Mouse (Mus musculus) lung, postnatal 14 days (tissue): ENCODE data around the gene Rnf17.

Source experiments
- DNase-seq: peaks from one replicate; pipeline ENCODE4 v3.0.0; 2021

The Rnf17 gene

DNA sequence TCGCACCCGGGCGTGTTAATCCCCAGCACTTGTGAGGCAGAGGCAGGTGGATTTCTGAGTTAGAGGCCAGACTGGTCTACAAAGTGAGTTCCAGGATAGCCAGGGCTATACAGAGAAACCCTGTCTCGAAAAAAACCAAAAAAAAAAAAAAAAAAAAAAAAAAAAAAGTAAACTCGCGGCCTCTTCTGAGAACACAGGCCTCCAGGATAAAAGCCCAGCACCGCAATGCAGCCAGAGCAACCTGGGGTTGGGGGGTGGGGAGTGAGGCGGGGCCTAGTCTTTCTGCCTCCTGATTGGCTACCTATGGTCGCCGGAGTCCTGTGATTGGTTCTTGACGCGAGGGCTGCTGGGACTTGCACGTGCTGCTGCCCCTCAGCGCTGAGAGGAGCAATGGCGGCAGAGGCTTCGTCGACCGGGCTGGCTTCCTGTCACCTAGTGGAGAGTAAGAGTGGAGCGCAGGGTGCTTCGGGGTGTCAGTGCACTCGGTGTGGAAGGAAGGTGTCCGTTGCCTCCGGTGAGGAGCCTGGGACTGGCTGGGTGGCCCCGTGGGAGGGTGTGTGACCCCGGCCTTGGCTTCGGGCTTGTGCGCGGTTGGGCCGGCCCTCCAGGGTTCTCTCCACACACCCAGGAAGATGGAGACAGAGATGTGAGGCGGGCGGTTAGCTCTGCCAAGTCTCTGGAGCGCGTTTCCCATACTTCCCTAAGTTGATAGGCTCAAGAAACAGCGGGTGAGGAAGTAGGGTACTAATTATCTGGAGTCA, at the start of gene Rnf17:
Gene Rnf17 (plus strand): TSS at position 271 of the 761 bp plus-strand sequence.
- no peak for DNase-seq

DNA sequence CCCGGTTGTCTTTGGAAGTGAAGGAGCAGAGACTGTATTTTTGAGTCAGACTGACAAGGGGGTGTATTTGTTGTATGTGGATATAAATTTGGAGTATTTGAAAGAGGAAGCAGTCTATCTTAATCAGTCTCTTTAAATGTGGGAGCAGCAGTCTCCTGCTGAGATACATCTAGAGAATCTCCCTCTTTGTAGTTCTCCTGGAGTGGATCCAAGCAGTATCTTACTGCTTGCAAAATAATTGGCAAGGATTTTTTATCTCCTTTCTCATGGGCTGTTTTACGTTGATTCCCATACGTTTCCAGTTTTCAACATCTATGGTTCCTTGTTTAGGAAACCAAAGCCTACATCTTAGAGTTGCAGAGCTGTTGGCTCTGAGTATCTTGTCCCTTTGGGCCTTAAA, 47.6 kb upstream of the Rnf17 start:
- DNase-seq: no peak

DNA sequence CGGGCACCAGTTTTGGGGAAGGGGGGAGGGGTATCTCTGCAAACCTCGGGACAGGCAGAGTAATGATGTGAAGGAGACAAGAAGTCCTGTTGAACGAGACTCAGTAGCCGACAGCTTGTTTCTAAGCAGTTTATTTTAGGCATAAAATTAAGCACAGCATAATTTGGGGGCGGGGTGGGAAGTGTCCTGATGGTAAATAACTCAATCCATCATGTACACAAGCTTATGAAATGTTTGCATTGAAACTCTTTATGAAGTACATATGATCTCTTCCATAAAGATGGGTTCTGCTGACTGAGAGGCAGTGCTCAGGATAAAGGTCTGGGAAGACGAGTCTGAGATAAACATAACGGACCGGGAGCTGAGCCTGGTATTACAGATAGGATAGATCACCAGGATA, 47.0 kb upstream of the Rnf17 start:
- no peak for DNase-seq

DNA sequence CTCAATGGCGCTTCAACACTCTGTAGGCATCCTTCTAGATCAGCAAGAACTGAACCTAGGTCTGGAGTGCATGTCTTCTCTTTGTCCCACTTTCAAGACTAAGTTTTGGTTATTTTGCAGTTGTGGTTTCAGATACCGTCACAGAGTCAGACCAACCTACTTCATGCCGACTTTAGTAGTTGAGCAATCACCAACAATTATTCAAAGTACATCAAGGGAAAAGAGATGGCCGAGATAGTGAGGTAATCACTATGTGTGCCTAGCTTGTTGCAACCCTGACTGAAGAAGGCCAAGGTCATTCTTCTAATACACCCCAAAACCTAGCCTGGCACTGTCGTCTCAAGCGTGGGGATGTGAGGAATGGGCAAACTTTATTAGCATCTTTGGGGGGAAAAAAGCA, 46.2 kb upstream of the Rnf17 start:
- no peak for DNase-seq

DNA sequence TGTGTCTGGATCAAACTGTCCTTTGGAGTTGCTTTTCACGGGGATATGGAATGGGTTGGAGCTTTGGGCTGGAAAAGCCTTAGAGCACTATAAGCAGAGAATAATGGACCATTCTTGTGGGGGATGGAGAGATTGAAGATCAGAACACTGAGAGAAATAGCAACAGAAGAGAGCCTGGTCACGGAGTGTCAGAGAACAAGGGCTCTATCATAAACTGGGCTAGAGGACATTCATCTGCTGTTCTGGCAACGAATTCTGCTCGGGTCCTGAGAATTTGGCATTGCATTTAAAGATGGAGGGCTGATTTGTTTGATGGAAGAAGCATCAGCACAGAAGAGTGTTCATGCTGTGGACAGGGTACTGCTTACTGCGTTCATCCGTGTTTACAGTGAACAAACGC, 44.0 kb upstream of the Rnf17 start:
- DNase-seq: no peak

DNA sequence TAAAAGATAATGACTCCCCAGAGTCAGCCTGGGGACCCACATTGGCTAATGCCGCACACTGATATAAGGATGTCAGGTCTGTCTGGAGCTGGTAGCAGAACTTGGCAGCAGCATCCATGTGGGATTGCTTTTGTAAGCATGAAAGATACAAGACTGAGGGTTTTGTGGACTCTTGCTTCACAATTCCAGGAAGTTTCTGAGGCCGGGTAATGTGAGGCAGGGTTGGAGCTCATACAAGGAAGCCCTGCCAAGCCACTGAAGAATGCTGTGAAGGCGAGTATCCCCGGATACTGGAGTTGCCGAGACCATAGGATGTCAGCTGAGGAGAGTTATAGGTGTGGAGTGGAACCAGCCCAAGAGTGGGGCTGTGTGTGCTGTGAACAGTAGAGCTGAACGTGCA, 43.2 kb upstream of the Rnf17 start:
- DNase-seq: no peak

DNA sequence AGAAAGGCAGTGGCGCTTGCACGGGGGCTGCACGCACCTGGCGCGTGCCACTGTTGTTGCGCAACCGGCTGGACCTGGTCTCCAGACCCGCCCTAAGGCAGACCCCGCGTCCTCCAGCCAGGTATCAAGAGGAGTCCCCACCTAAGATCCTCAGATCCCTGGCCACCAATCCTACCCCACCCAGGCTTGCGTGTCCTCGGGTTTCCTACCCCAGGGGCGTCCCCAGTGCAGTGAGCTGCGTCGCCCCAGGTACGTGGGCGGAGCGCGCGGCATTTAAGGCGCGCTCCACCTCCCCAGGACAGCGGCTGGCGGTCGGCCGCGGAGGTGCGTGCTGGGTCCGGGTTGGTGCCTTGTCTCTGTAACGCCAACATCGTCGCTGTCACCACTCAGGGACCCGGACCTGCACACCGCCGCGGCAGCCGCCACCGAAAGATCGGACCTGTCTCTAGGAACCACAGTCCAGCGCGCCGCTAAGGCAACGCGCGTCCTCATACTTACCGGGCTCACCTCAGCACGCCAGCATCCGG, 37.6 kb upstream of the Rnf17 start, which contains the start of gene Atp12a:
Gene Atp12a (plus strand): TSS at position 358 of the 527 bp plus-strand sequence.
- DNase-seq: no peak

DNA sequence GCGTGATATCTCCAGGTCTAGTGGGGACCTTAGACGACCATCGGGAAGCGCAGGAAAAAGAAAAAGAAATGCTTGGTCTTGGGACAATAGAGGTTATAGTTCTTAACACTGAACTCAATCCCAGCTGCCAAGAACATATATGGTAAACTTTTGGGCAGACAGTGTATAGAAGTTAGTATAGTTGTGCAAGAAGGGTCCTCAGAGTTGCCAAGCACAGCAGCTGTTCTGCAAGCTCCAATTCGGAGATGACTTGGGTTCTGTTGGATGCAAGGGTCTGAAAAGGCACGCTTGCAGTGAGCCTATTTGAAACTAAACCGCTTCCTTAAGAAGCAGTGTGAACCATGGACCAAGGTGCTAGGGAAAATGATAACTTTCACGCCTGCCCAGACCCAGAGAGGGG, 37.1 kb upstream of the Rnf17 start:
- no peak for DNase-seq

DNA sequence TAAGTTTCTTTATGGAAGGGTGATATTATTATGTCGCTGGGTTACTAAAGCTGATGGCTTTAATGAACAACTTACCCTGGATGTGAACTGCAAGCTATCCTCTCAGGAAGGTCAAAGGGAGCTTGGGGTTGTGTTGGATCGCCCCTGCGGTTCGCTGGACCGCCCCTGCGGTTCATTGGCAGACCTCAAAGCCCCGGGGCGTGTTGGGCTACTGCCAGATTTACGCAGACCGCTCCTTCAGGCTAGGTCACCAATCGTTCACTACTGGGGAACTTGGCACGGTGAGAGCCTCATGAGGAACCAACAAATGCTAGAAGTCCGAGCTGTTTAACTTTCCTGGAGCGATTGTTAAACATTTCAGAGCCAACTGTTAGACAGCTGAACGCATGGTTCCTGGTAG, 35.7 kb upstream of the Rnf17 start:
- peak; percentile 15 for DNase-seq

DNA sequence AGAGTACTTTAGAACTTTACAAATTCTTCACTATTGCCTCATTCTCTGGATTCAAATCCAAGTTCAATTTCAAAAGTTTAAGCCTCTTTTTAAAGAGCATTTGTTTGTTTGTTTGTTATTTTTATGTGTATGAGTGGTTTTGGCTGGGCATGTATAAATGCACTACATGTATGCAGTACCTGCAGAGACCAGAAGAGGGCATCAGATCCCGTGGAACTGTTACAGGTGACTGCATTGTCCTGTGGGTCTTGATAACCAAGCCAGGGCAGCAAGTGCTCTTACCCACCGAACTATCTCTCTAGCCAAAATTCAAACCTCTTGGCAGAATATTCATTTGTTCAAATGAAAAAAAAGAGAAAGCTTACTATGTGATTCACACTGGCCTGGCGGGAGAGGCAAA, 33.5 kb upstream of the Rnf17 start:
- peak; percentile 28 for DNase-seq

DNA sequence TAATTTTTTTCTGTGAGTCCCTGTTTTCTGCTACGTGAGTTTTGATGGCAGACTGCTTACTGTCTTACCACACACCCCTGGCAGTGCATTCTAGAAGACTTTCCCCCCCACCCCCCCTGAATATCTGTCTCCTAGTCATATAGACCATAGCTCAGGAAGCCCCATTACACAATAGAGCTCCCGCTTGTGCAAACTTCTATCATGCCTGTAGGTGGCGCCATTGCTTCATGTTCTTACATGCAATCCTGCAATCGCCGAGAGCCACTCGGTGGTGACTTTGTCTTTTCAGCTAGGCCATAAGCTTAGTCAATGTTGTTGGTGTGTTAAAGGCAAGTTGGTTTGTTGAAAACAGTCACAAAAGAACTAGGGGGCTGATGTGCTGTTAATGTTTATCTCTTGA, 26.6 kb upstream of the Rnf17 start:
- peak; percentile 88 for DNase-seq

DNA sequence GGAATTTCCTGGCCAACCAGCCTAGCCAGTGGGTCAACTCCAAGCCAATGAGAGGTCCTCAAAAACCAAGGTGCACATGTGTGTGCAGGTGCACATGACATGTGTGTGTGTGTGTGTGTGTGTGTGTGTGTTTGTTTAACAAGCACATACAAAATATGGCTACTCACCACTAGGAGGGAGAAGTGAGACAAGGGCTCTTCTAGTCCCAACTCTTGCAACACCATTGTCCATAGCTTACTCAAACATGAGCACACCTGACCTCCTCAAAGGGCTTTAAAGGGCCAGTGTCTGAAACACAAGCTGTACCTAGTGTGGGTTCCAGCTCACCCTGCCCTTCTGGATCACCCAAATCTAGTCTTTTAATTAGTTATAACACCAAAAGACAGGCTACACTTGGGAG, 24.6 kb upstream of the Rnf17 start:
- DNase-seq: no peak

DNA sequence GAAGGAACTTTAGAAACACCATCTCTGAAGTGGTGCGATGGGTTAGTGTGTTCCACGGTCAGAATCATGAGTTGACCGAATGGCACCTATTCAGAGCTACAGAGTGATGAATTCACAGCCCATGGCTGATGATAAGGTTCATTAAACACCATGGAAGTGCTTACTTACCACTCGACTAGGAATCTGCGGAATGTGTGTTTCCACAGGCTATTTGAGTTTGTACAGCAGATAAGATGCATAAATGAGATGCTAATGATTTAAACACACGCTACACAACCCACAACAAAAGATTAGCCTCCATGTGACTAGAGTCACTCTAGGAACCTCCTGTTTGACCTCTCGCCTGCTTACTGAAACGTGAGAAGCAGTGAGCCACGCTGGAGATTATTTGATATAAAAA, 23.0 kb upstream of the Rnf17 start:
- no peak for DNase-seq

DNA sequence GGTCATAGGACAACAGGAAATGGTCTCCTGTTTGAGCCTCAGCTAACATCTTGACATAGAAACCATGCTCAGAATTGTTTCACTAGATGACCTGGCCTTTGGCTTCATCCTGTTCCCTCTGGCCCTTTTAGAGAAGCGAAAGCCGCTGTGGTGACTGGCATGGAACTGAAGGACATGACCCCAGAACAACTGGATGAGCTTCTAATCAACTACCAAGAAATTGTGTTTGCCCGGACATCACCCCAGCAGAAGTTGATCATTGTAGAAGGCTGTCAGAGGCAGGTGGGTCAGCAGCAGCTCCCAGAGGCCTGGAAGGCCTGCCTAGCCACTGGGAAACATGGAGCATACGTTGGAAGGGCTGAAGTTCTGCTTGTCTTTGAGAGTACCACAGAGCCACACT, 20.0 kb upstream of the Rnf17 start:
- DNase-seq: no peak

DNA sequence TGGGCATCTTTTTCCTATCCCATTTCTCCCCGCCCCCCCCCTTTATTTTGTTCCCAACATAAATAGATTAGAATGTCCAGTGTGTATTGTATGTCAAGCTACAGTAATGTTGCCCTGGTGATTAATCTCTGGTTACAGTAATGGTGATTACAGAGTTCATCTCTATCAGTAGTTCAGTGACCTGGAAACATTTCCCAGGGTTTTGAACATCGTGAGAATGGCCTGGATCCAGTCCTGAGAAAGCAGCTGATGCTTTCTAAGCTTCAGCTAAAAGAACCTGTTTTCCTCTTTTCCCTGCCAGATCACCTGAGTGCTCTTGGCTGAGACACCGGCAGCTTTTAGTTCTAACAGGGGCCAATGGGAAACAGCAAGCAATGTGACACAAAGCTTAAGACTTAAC, 12.1 kb upstream of the Rnf17 start:
- DNase-seq: no peak

DNA sequence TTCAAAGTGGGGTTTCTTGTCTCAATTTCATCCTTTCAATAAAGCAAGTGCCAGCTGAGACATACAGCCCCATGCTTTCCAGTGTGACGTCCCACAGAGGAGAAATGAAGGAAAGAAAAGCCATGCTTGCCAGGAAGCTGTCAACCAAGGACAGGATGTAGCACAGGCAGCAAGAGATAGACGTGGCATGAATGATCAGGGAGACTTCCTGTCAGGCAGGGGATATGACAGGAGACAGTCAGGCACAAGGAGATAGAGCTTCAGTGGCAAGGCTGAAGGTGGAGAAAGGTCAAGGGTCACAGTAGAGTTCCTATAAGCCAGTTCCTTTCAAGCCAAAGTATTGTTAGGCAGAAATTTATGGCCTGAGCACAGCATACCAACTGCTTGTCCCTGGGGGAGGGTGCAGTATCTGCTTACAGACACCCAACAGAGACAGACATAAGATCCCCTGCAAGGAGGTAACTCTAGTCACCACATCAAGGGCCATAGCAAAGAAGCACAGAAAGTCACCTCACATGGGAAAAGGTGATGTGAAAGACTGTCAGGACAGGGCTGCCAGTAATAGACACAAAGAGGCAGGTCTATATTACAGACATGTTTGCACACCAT, 8.6 kb upstream of the Rnf17 start:
- DNase-seq: no peak

DNA sequence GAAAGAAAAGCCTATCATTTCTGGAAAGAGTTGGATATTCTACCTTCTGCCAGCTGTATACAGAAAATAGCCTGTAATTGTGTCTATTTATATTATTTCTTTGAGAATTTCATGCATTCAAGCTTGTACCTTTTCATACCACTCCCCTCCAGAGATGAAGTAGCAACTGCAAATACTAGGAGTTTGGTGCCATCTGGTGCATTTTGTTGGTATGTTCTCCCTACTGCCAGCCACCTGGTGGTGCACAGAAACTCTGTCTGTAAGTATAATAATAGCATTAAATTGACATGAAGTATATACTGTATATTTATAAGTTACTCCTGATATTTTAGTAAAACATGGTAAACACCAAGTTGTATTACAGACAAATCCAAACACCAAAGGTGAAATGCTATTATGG, 4.4 kb upstream of the Rnf17 start:
- DNase-seq: peak; percentile 42

DNA sequence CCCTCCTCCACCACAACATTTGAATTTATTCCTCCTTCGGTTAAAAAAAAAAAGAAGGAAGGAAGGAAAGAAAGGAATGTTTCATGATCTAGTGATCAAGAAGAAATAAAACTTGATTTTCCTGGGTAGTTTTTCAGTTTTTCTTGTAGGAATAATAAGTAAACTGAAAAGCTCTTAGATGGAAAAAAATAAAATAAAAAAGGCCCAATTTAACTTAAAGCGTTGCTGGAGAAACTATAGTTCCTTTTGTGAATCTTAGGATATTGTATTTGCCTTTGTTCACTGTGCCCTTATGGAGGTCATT, 643 bp downstream of the Rnf17 start:
- DNase-seq: no peak

DNA sequence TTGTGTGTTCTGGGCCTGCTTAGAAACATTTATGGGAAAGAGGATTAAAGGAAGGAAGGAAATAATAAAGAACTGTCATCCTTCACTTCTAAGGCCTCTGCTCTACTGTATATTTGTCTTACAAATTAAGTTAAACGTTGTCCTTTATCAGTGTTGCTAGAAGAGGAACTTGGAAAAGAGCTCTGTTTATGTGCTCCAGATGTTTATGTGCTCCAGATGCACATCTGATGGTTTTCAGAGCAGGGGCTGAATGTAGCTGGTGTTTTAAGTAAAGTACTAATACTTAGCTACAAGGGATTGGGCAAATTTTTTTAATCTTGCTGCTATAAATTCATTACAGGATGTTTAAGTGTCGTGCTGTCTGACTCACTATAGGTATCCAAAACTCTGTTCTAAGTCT, 59.7 kb downstream of the Rnf17 start:
- DNase-seq: no peak

DNA sequence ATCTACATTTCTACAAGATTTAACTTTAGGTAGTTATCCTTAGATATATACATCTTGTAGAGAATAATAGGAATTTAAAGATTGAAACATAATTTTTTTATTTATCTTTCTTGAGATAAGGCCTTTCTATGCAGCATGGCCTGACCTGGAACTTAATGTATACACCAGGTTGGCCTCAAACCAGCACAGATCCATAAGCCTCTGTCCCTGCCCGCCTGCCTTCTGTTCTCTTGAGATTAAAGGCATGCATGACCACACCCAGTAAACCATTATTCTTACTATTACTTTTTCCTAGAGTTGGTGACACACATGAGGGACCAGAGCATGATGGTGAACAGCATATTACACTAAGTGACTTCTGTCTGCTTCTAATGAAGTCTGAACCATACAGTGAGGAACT, 60.3 kb downstream of the Rnf17 start:
- DNase-seq: no peak

DNA sequence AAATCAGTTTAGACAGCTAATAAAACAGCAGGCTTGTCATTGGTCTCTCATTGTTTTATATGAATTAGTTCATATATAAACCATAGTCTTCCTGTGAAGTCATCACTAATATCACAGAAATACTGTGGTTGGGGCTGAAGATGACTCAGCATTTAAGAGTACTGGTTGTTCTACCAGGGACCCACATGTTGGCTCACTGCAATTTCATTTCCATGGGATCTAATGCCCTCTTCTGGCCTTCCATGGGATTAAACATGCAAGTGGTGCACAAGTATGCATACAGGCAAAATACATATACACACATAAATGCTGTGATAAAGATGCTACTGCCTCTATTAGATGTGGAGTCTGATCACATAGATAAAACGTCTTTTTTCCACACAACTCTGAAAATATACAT, 65.8 kb downstream of the Rnf17 start:
- peak; percentile 7 for DNase-seq

DNA sequence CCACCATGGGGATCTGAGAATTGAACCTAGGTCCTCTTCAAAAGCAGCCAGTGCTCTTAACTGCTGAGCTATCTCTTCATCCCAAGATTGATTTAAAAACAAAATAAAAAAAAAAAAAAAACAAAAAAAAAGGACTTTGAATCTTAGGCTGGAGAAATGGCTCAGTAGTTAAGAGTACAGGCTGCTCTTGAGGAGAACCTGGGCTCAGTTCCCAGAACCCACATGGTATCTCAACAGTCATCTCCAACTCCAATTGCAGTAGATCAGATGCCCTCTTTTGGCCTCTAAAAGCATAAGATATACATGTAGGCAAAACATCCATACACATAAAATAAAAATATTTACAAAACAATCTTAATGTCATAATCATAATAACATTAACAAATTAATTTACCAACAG, 87.4 kb downstream of the Rnf17 start:
- no peak for DNase-seq

DNA sequence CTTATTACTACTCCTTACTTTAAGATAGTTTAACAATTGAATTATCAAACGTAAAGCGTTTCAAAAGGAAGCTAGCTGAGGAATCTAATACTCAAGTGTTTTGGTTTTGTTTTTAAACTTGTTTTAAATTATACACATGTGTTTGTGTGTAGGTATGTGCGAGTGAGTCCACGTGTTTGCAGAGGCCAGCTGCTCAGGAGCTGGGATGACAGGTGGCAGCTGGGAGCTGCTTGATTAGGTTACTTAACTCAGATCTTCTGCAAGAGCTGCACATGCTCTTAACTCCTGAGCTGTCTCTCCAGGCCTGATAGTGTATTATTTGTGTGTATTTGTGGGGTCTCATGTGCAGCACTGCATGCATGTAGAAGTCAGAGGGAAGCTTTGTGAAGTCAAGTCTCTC, 100.0 kb downstream of the Rnf17 start:
- no peak for DNase-seq

DNA sequence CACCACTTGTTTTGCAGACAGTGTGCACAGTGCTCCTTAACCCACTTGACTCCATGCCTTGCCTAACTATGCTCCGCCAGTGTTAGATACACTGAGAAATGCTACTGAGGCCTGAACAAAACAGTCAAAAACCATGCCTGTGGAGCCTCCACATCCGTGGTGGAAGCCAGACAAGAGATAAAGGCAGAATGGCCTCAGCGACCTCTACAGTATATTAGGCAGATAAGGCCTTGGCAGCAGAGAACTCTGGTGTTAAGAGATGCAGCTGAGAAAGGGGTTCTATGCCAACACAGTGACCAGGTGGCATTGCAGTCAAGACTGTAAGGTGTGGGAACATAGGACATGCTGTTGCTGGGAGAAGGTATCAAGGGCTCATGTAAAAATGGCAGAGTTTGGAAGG, 104.4 kb downstream of the Rnf17 start:
- DNase-seq: no peak

DNA sequence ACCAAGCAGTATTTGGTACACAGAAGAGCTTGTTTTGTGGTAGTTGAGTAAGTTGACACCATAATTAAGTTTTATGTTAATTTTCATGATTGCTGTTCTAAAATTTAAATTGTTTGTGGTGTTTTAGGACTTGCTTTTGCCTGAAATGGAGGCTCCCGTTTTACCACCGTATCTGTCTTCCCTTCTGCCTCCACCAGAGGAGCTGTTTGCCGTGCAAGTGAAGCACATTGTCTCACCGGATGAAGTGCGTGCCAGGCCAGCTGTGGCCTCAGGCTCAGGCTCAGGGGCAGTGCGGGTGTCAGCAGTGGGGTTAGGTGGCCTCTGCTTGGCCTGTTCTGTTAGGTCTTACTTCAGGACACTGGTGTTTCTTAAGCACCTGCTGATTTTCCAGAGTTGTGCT, 109.7 kb downstream of the Rnf17 start:
- DNase-seq: no peak
